Mouse (Mus musculus) urinary bladder, adult 2 months (tissue): ENCODE measurements around the gene Tac1. TPM values are rescaled to one million over a fixed set of nuclear protein-coding genes. Genes with fewer than 3 reads are reported as not detected.
"Not testable (repeated sequence)": the region's sequence is repeated elsewhere in the genome, so short reads cannot be mapped to it uniquely, and the experiment has no call there.

Experiments used
- DNase-seq: peaks from one replicate; pipeline ENCODE4 v3.0.0; 2022; ENCODE audit warnings: low spot score
- polyA plus RNA-seq: library from polyadenylated mRNA; depleted of rRNA; stranded (reverse); fragments of >200 nt; gene quantifications from 2 replicates; pipeline ENCODE4 v1.2.3, GENCODE M21; 2012; rRNA removed

The Tac1 gene
- 0.18 and 0.19 TPM in 2 replicates for polyA plus RNA-seq

GRCm38 (mm10) chr6:7554829-7555391 is at the start of gene Tac1:
Gene Tac1 (plus strand): TSS chr6:7554879.
- DNase-seq = no peak

- not testable (repeated sequence) for DNase-seq
Measured at GRCm38 (mm10) chr6:7543511-7543910, 11.2 kb upstream of the Tac1 start.

- no peak for DNase-seq
Measured at GRCm38 (mm10) chr6:7555688-7556476, 1.2 kb downstream of the Tac1 start.

- DNase-seq = no peak
Measured at GRCm38 (mm10) chr6:7558164-7558563, 3.5 kb downstream of the Tac1 start.

GRCm38 (mm10) chr6:7562524-7562923 is 7.8 kb downstream of the Tac1 start:
- DNase-seq = no peak

GRCm38 (mm10) chr6:7564537-7564936 is 9.9 kb downstream of the Tac1 start:
- DNase-seq = no peak

- DNase-seq = no peak
Measured at GRCm38 (mm10) chr6:7571144-7571543, 16.5 kb downstream of the Tac1 start.

GRCm38 (mm10) chr6:7578031-7578430 is 23.4 kb downstream of the Tac1 start:
- DNase-seq = no peak

GRCm38 (mm10) chr6:7594445-7594844 is 39.8 kb downstream of the Tac1 start:
- no peak for DNase-seq

- no peak for DNase-seq
Measured at GRCm38 (mm10) chr6:7598416-7598815, 43.7 kb downstream of the Tac1 start.

GRCm38 (mm10) chr6:7600228-7600627 is 45.5 kb downstream of the Tac1 start:
- no peak for DNase-seq

- no peak for DNase-seq
Measured at GRCm38 (mm10) chr6:7601353-7602094, 46.8 kb downstream of the Tac1 start.

- DNase-seq = not testable (repeated sequence)
Measured at GRCm38 (mm10) chr6:7613676-7614075, 59.0 kb downstream of the Tac1 start.

Other genes starting within 250 kb of the Tac1 start
- 18.9 and 21.7 TPM in 2 replicates for gene Asns, start 138.4 kb downstream of the Tac1 start, polyA plus RNA-seq